Mouse (Mus musculus) left cerebral cortex, adult 2 months (tissue): ENCODE data around the gene C3ar1. TPM values are rescaled to one million over a fixed set of nuclear protein-coding genes. Genes with fewer than 3 reads are reported as not detected.

Experiments used
- DNase-seq, 2 experiments: peaks; one replicate each; pipeline ENCODE4 v3.0.0; 2021 to 2022; ENCODE audit warnings: low spot score in 2 of 2, mixed read lengths in 1 of 2; ENCODE audit errors: extremely low spot score in 1 of 2
- H3K27ac ChIP-seq: fragments of 200-600 bp; 2 replicates; pipeline ENCODE4 v1.8.1; 2022
- H3K4me3 ChIP-seq: fragments of 200-600 bp; 2 replicates; pipeline ENCODE4 v1.8.1; 2022
- CTCF ChIP-seq: fragments of 200-600 bp; IDR thresholded peaks from 2 replicates; pipeline ENCODE4 v1.8.1; 2022; ENCODE audit warnings: antibody characterized with exemption, mild to moderate bottlenecking, moderate library complexity
- intact Hi-C: fragments of 180-260 bp; cut with DNase I; formaldehyde crosslinking; loops from one replicate; pipeline ENCODE4 v1.15.1; 2025
- total RNA-seq, 2 experiments: library from RNA; stranded (reverse); gene quantifications; 2 replicates each; pipeline ENCODE4 v1.2.3; 2021

The C3ar1 gene
- total RNA-seq, 2 experiments from 2014 or later: 0.47 to 0.75 TPM

GRCm38 (mm10) chr6:122869846-122870245 is 13.9 kb upstream of the C3ar1 start:
- no peak for DNase-seq
- Histone ChIP-seq H3K27ac (no peak overlapping the region), H3K4me3 (no peak overlapping the region)
- intact Hi-C loops: loop anchor here (2.0 to 5.0 kb wide), 2 partner anchors 37 to 203 kb away; no protein-coding TSS in a partner anchor
- TF ChIP-seq CTCF: no peak

GRCm38 (mm10) chr6:122867914-122868313 is 12.0 kb upstream of the C3ar1 start:
- peak; percentile 45 for TF ChIP-seq CTCF
- intact Hi-C loops: no loop called here
- no peak for DNase-seq
- Histone ChIP-seq H3K27ac (no peak overlapping the region), H3K4me3 (no peak overlapping the region)

GRCm38 (mm10) chr6:122862871-122863270 is 6.9 kb upstream of the C3ar1 start:
- DNase-seq: no peak
- TF ChIP-seq CTCF: no peak

GRCm38 (mm10) chr6:122862434-122862833 is 6.5 kb upstream of the C3ar1 start:
- intact Hi-C loops: no loop called here
- H3K27ac ChIP-seq: no peak overlapping the region

More at GRCm38 (mm10) chr6:122862871-122863270, 6.9 kb upstream of the C3ar1 start:
- Histone ChIP-seq H3K27ac (no peak overlapping the region), H3K4me3 (no peak overlapping the region)
- intact Hi-C loops: no loop called here

GRCm38 (mm10) chr6:122854552-122854951 is 1.4 kb downstream of the C3ar1 start:
- H3K27ac ChIP-seq: no peak overlapping the region
- no peak for DNase-seq
- intact Hi-C loops: no loop called here
- H3K4me3 ChIP-seq: no peak overlapping the region
- TF ChIP-seq CTCF: no peak

More at GRCm38 (mm10) chr6:122862434-122862833, 6.5 kb upstream of the C3ar1 start:
- DNase-seq: no peak
- H3K4me3 ChIP-seq: no peak overlapping the region
- TF ChIP-seq CTCF: peak; percentile 7; the same call in 1 of the 2 replicates

- no peak for TF ChIP-seq CTCF
- intact Hi-C loops: no loop called here
- Histone ChIP-seq H3K4me3 (no peak overlapping the region), H3K27ac (no peak overlapping the region)
- no peak for DNase-seq
Measured at GRCm38 (mm10) chr6:122852696-122853095, 3.3 kb downstream of the C3ar1 start.

- no peak for TF ChIP-seq CTCF
- DNase-seq: no peak
- no peak overlapping the region for H3K27ac ChIP-seq
- H3K4me3 ChIP-seq: no peak overlapping the region
- intact Hi-C loops: no loop called here
Measured at GRCm38 (mm10) chr6:122843759-122844158, 12.2 kb downstream of the C3ar1 start.

- intact Hi-C loops: no loop called here
- TF ChIP-seq CTCF: no peak
- Histone ChIP-seq H3K27ac (no peak overlapping the region), H3K4me3 (no peak overlapping the region)
- DNase-seq: no peak
Measured at GRCm38 (mm10) chr6:122837539-122837938, 18.4 kb downstream of the C3ar1 start.

GRCm38 (mm10) chr6:122836974-122837373 is 19.0 kb downstream of the C3ar1 start:
- no peak overlapping the region for H3K4me3 ChIP-seq
- intact Hi-C loops: no loop called here
- no peak for DNase-seq
- no peak; the same call in none of the 2 replicates for TF ChIP-seq CTCF
- no peak overlapping the region for H3K27ac ChIP-seq

- Histone ChIP-seq H3K4me3 (no peak overlapping the region), H3K27ac (no peak overlapping the region)
- peak; percentile 91 for TF ChIP-seq CTCF
- peak in 1 of 2 experiments; percentile 43 for DNase-seq
- intact Hi-C loops: no loop called here
Measured at GRCm38 (mm10) chr6:122834365-122834764, 21.6 kb downstream of the C3ar1 start.

- H3K4me3 ChIP-seq: no peak overlapping the region
- intact Hi-C loops: loop anchor here (2.0 kb wide), 1 partner anchor 38 kb away; no protein-coding TSS in a partner anchor
- no peak for TF ChIP-seq CTCF
- H3K27ac ChIP-seq: no peak overlapping the region
- no peak for DNase-seq
Measured at GRCm38 (mm10) chr6:122832880-122833279, 23.1 kb downstream of the C3ar1 start.

- no peak overlapping the region for H3K27ac ChIP-seq
- intact Hi-C loops: no loop called here
- no peak for DNase-seq
- TF ChIP-seq CTCF: peak; percentile 59
- H3K4me3 ChIP-seq: no peak overlapping the region
Measured at GRCm38 (mm10) chr6:122828086-122828485, 27.9 kb downstream of the C3ar1 start.
